Mouse (Mus musculus) skeletal muscle tissue, adult 2 months (tissue): Measurements from ENCODE around the gene Prr3.
"Not testable (repeated sequence)": the region's sequence is repeated elsewhere in the genome, so short reads cannot be mapped to it uniquely, and the experiment has no call there.

Source experiments
- DNase-seq: peaks from one replicate; pipeline ENCODE4 v3.0.0-alpha.2; 2012; ENCODE audit warnings: low read depth, low spot score

The Prr3 gene

GRCm38 (mm10) chr17:35939108-35939507 is 40.9 kb downstream of the Prr3 start:
- no peak for DNase-seq

GRCm38 (mm10) chr17:35937700-35938348 is 42.2 kb downstream of the Prr3 start:
- peak; percentile 61 for DNase-seq

GRCm38 (mm10) chr17:35935763-35936162 is 44.3 kb downstream of the Prr3 start:
- DNase-seq: not testable (repeated sequence)

GRCm38 (mm10) chr17:35932608-35933007 is 47.4 kb downstream of the Prr3 start:
- no peak for DNase-seq

- no peak for DNase-seq
Measured at GRCm38 (mm10) chr17:35930627-35931026, 49.4 kb downstream of the Prr3 start.

GRCm38 (mm10) chr17:35929534-35929933 is 50.5 kb downstream of the Prr3 start:
- no peak for DNase-seq

GRCm38 (mm10) chr17:35927471-35927870 is 52.6 kb downstream of the Prr3 start:
- DNase-seq: no peak

- DNase-seq: no peak
Measured at GRCm38 (mm10) chr17:35923281-35923680, 56.8 kb downstream of the Prr3 start.

- no peak for DNase-seq
Measured at GRCm38 (mm10) chr17:35922566-35922965, 57.5 kb downstream of the Prr3 start.
